In the genomic region with DNA sequence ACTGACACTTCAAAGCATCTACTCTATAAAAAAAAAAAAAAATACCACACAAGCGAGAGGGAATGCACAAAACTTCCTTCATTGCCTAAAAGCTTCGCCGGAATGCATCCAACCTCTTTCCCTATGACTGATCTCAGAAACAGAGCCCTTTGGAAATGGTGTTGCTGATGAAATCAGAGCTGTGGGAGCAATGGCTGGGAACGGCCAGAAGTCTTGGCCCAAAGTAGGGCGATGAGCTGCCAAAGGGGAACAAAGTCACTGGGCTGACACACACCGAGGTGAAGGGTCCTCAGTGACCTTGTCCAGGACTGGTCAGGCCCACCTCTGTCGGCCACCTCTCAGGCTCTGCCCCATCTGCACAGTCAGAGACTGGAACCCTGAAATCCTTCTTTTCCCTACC, we compare ENCODE assay signal across 10 mouse cellular contexts.
DNase-seq lines count a peak whose midpoint lies in the region; ATAC-seq lines count a peak whose summit lies in the region.
"Had no signal": no experiment of that assay in that cellular context is flagged by ENCODE, and none has a peak within 500 bp of the region (broad histone marks: within the 10 kb centered on the region; RNA-seq: fewer than 3 reads in every experiment).

No protein-coding gene starts in this region.

- peak; percentile 61 to 77 for DNase-seq in heart, adult 18-20 months
- DNase-seq in adrenal gland, adult 8-10 months: peak; percentile 7
- DNase-seq in gonadal fat pad, adult 2 months (ENCODE audit: low read depth): peak; percentile 79
- peak; percentile 38 for DNase-seq in lung, postnatal 25 days (ENCODE audit: low spot score)
- no peak for DNase-seq in testis, postnatal 14 days (ENCODE audit: low spot score)
- DNase-seq in yolk sac, embryonic 10.5 days (ENCODE audit: low spot score): no peak
- DNase-seq: B cell, adult 2 months had no signal

- no peaks in the 10 kb centered on the region for H3K9me3 ChIP-seq in heart, embryonic 12.5 days (replicated peaks)
- H3K9me3 ChIP-seq in midbrain, embryonic 13.5 days: no peaks in the 10 kb centered on the region
- H3K9me3 ChIP-seq: heart, embryonic 13.5 days had no signal

- no peak overlapping the region for H3K9ac ChIP-seq in heart, embryonic 12.5 days
- no peak overlapping the region for H3K9ac ChIP-seq in midbrain, embryonic 13.5 days (replicated peaks)
- H3K9ac ChIP-seq: heart, embryonic 13.5 days had no signal

- H3K27ac ChIP-seq in heart, embryonic 12.5 days (ENCODE audit: poor library complexity, severe bottlenecking): no peak overlapping the region
- H3K27ac ChIP-seq in midbrain, embryonic 13.5 days: no peak overlapping the region
- H3K27ac ChIP-seq: heart, embryonic 13.5 days had no signal

- WGBS in heart, embryonic 12.5 days: 82% methylated on average over 7 of the region's 7 CpGs
- 86% methylated on average over 7 of the region's 7 CpGs for WGBS in midbrain, embryonic 13.5 days

- no peak overlapping the region for H3K4me2 ChIP-seq in heart, embryonic 12.5 days
- H3K4me2 ChIP-seq in midbrain, embryonic 13.5 days (replicated peaks): no peak overlapping the region
- H3K4me2 ChIP-seq: heart, embryonic 13.5 days had no signal

- ATAC-seq in heart, embryonic 12.5 days (ENCODE audit: insufficient number of reproducible peaks, low FRiP score): no peak
- no peak for ATAC-seq in midbrain, embryonic 13.5 days

- peaks cover 11% of the 10 kb centered on the region for H3K4me1 ChIP-seq in heart, embryonic 12.5 days (replicated peaks)
- peaks cover 7% of the 10 kb centered on the region for H3K4me1 ChIP-seq in midbrain, embryonic 13.5 days (replicated peaks)

- H3K4me3 ChIP-seq in heart, embryonic 12.5 days: no peak overlapping the region
- no peak overlapping the region for H3K4me3 ChIP-seq in midbrain, embryonic 13.5 days (replicated peaks)
- H3K4me3 ChIP-seq: heart, embryonic 13.5 days had no signal

- H3K27me3 ChIP-seq in heart, embryonic 12.5 days (replicated peaks): no peaks in the 10 kb centered on the region
- no peaks in the 10 kb centered on the region for H3K27me3 ChIP-seq in midbrain, embryonic 13.5 days
- H3K27me3 ChIP-seq: heart, embryonic 13.5 days had no signal

- no peaks in the 10 kb centered on the region for H3K36me3 ChIP-seq in heart, embryonic 12.5 days
- H3K36me3 ChIP-seq in midbrain, embryonic 13.5 days: no peaks in the 10 kb centered on the region
- H3K36me3 ChIP-seq: heart, embryonic 13.5 days had no signal

Comparison
In these comparisons a context has a peak if more than half of its experiments do, and no peak if none do; other contexts are left out.
1. DNase-seq: peak in heart, adult 18-20 months (2 of 2), adrenal gland, adult 8-10 months (single experiment), gonadal fat pad, adult 2 months (single experiment) and lung, postnatal 25 days (single experiment); none in testis, postnatal 14 days (single experiment) and yolk sac, embryonic 10.5 days (single experiment).